Mouse (Mus musculus) neural tube, embryonic 14.5 days (tissue): ENCODE results near the gene Cutc. TPM values are rescaled to one million over a fixed set of nuclear protein-coding genes. Genes with fewer than 3 reads are reported as not detected.

Experiments
- ATAC-seq: fragments of 200-750 bp; cut with Nextera tagmentation; 2 replicates; pipeline ENCODE4 v1.8.0; 2017; ENCODE audit warnings: low read depth, mild to moderate bottlenecking, moderate TSS enrichment, moderate library complexity
- H3K27ac ChIP-seq: fragments of 300-500 bp; sonication (generic); 2 replicates; pipeline ENCODE4 v1.5.1; 2014; ENCODE audit warnings: low read depth, mild to moderate bottlenecking, control low read depth, low read length, moderate library complexity, mixed read lengths
- H3K27me3 ChIP-seq: fragments of 300-500 bp; sonication (generic); 2 replicates; pipeline ENCODE4 v1.6.1; 2014; ENCODE audit warnings: low read length; ENCODE audit not compliant: control insufficient read depth, insufficient read depth
- H3K36me3 ChIP-seq: fragments of 300-500 bp; sonication (generic); 2 replicates; pipeline ENCODE4 v1.6.1; 2014; ENCODE audit warnings: low read length, mixed read lengths; ENCODE audit not compliant: control insufficient read depth, insufficient read depth
- H3K4me1 ChIP-seq: fragments of 300-500 bp; sonication (generic); 2 replicates; pipeline ENCODE4 v1.6.1; 2014; ENCODE audit warnings: low read length; ENCODE audit not compliant: control insufficient read depth, insufficient read depth
- H3K4me2 ChIP-seq: fragments of 300-500 bp; sonication (generic); 2 replicates; pipeline ENCODE4 v1.6.1; 2014; ENCODE audit warnings: mild to moderate bottlenecking, low read depth, low read length, control low read depth
- H3K4me3 ChIP-seq: fragments of 300-500 bp; sonication (generic); 2 replicates; pipeline ENCODE4 v1.5.1; 2014; ENCODE audit warnings: low read depth, low read length, control low read depth, mixed read lengths
- H3K9ac ChIP-seq: fragments of 300-500 bp; sonication (generic); replicated peaks from 2 replicates; pipeline ENCODE4 v1.6.1; 2014; ENCODE audit warnings: low read depth, mild to moderate bottlenecking, control low read depth, low read length, mixed read lengths
- H3K9me3 ChIP-seq: fragments of 300-500 bp; sonication (generic); 2 replicates; pipeline ENCODE4 v1.6.1; 2016; ENCODE audit warnings: low read length; ENCODE audit not compliant: control insufficient read depth
- WGBS: fragments of 180-500 bp; shearing (Covaris S2); extraction: QIAGEN DNeasy Blood & Tissue Kit; methylation state at CpG from one replicate; pipeline ENCODE4 v1.1.7; 2014; 5-methylcytosine and 5-hydroxymethylcytosine counted together
- polyA plus RNA-seq: library from polyadenylated mRNA; unstranded; fragments of >200 nt; fragmentation: Nextera tagmentation; extraction: Ambion mirVana; gene quantifications from 2 replicates; pipeline ENCODE4 v1.2.1, GENCODE M21; 2014

Cutc gene
- polyA plus RNA-seq, 1 experiment from 2014 or later, result 6.5 TPM

DNA sequence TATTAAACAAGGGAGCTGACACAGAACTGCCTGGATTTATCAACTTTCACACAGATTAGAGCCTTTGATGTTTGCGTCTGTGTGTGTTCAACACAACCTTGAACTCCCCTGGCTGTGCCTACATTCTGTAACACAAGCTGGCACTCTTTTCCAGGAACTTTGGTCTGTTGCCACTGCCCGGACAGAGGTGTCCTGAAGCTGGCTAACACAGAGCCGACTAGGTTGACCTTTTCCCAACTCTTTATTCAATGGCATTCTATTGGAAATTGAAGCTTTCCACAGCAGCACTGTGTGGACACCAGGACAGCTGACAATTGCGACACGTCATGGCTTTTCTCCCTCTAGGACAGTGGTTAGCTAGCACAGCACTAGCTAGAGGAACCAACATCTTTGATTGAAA is 44.4 kb downstream of the Cutc start:
- H3K36me3 ChIP-seq, result no peaks in the 10 kb centered on the region
- WGBS, result 83% methylated on average over 5 of the region's 5 CpGs
- H3K9ac ChIP-seq, result no peak overlapping the region
- no peak overlapping the region for H3K4me3 ChIP-seq
- H3K4me2 ChIP-seq, result no peak overlapping the region
- no peaks in the 10 kb centered on the region for H3K4me1 ChIP-seq
- no peaks in the 10 kb centered on the region for H3K27me3 ChIP-seq
- no peak overlapping the region for H3K27ac ChIP-seq
- no peaks in the 10 kb centered on the region for H3K9me3 ChIP-seq
- ATAC-seq, result no peak

GRCm38 (mm10) chr19:43801427-43802051 is 48.7 kb downstream of the Cutc start:
- H3K36me3 ChIP-seq, result no peaks in the 10 kb centered on the region
- H3K27ac ChIP-seq, result no peak overlapping the region
- no peak overlapping the region for H3K4me3 ChIP-seq
- no peak overlapping the region for H3K4me2 ChIP-seq
- no peak overlapping the region for H3K9ac ChIP-seq
- no peaks in the 10 kb centered on the region for H3K27me3 ChIP-seq
- ATAC-seq, result no peak
- H3K9me3 ChIP-seq, result no peaks in the 10 kb centered on the region
- no peaks in the 10 kb centered on the region for H3K4me1 ChIP-seq
- WGBS, result 75% methylated on average over 9 of the region's 9 CpGs

DNA sequence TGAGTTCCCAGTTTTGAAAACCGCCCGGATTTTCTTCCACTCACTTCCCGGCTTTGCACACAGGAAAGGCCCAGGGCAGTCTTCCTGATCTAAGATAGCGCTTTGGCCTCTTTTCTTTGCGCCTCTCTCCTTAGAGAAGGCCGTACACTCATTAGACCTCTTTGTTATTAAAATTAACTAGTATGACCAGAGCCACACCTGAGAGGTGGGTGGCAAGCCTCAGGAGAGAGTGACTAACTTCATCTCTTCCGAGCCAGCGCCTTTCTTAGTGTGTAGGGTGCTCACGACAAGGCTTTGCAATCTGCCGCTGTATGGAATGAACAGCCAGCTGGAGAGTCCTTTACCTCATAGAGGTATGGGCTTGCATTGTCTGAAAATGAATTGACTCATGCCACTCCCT is 51.1 kb downstream of the Cutc start:
- WGBS, result 85% methylated on average over 10 of the region's 10 CpGs
- no peak overlapping the region for H3K4me2 ChIP-seq
- no peak for ATAC-seq
- no peak overlapping the region for H3K4me3 ChIP-seq
- H3K36me3 ChIP-seq, result no peaks in the 10 kb centered on the region
- H3K9ac ChIP-seq, result no peak overlapping the region
- H3K27me3 ChIP-seq, result no peaks in the 10 kb centered on the region
- H3K9me3 ChIP-seq, result no peaks in the 10 kb centered on the region
- H3K4me1 ChIP-seq, result no peaks in the 10 kb centered on the region
- H3K27ac ChIP-seq, result no peak overlapping the region

DNA sequence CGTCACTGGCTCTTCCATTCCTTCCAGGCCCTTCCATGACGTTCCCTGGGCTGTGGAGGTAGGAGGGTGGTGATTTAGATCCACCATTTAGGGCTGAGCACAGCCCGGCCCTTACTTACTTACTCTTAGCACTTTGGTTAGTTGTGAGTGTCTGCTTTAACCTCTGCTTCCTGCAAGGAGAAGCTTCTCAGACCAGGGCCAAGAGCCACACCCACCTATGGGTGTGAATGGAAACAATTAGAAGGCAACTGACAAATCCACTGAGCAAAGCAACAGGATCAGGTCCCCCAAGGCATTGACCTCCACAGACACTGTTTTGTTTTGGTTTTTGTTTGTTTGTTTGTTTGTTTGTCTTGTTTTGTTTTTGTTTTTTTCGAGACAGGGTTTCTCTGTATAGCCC is 56.5 kb downstream of the Cutc start:
- Histone ChIP-seq H3K4me2 (no peak overlapping the region), H3K4me3 (no peak overlapping the region), H3K9me3 (no peaks in the 10 kb centered on the region), H3K4me1 (no peaks in the 10 kb centered on the region), H3K27me3 (no peaks in the 10 kb centered on the region), H3K9ac (no peak overlapping the region), H3K27ac (no peak overlapping the region), H3K36me3 (no peaks in the 10 kb centered on the region)
- WGBS, result 44% methylated on average over 4 of the region's 4 CpGs
- no peak for ATAC-seq

GRCm38 (mm10) chr19:43811419-43811818 is 58.6 kb downstream of the Cutc start:
- 95% methylated on average over 4 of the region's 4 CpGs for WGBS
- Histone ChIP-seq H3K4me1 (no peaks in the 10 kb centered on the region), H3K27me3 (no peaks in the 10 kb centered on the region), H3K4me3 (no peak overlapping the region), H3K36me3 (no peaks in the 10 kb centered on the region), H3K27ac (no peak overlapping the region), H3K9ac (no peak overlapping the region), H3K9me3 (no peaks in the 10 kb centered on the region), H3K4me2 (no peak overlapping the region)
- no peak for ATAC-seq

GRCm38 (mm10) chr19:43813315-43813714 is 60.5 kb downstream of the Cutc start:
- Histone ChIP-seq H3K4me1 (no peaks in the 10 kb centered on the region), H3K9me3 (no peaks in the 10 kb centered on the region), H3K4me3 (no peak overlapping the region), H3K27ac (no peak overlapping the region), H3K27me3 (no peaks in the 10 kb centered on the region), H3K4me2 (no peak overlapping the region), H3K9ac (no peak overlapping the region), H3K36me3 (no peaks in the 10 kb centered on the region)
- 90% methylated on average over 10 of the region's 10 CpGs for WGBS
- no peak for ATAC-seq

GRCm38 (mm10) chr19:43815661-43816414 is 63.0 kb downstream of the Cutc start:
- Histone ChIP-seq H3K36me3 (no peaks in the 10 kb centered on the region), H3K4me3 (no peak overlapping the region), H3K27ac (no peak overlapping the region), H3K4me2 (no peak overlapping the region), H3K4me1 (no peaks in the 10 kb centered on the region), H3K9ac (no peak overlapping the region), H3K27me3 (no peaks in the 10 kb centered on the region), H3K9me3 (no peaks in the 10 kb centered on the region)
- WGBS, result 71% methylated on average over 14 of the region's 14 CpGs
- no peak for ATAC-seq

Other genes with a start within 250 kb of the Cutc start
- gene Got1, start 228.4 kb upstream of the Cutc start, polyA plus RNA-seq, result 81.8 and 99.5 TPM in 2 replicates
- gene Nkx2-3, start 140.7 kb upstream of the Cutc start, polyA plus RNA-seq, result not detected in 2 replicates
- 14.1 and 15.5 TPM in 2 replicates for gene Slc25a28, start 78.1 kb upstream of the Cutc start, polyA plus RNA-seq
- 13.7 and 14.5 TPM in 2 replicates for gene Entpd7, start 63.3 kb upstream of the Cutc start, polyA plus RNA-seq
- 11.6 and 12.0 TPM in 2 replicates for gene Cox15, start within 50 bp of the Cutc start, polyA plus RNA-seq
- 0.06 and 0.24 TPM in 2 replicates for gene Abcc2, start 29.2 kb downstream of the Cutc start, polyA plus RNA-seq
- 8.4 and 9.9 TPM in 2 replicates for gene Dnmbp, start 187.2 kb downstream of the Cutc start, polyA plus RNA-seq
- 0.32 TPM in 1 of 2 replicates, not detected in the other for gene Cpn1, start 233.6 kb downstream of the Cutc start, polyA plus RNA-seq